Mouse (Mus musculus) hindbrain, postnatal 0 days (tissue): Measurements from ENCODE around the gene Zfp871. TPM values are rescaled to one million over a fixed set of nuclear protein-coding genes. Genes with fewer than 3 reads are reported as not detected.

Experiments used
- ATAC-seq: fragments of 200-750 bp; cut with Nextera tagmentation; 2 replicates; pipeline ENCODE4 v1.8.0; 2017; ENCODE audit warnings: mild to moderate bottlenecking, moderate TSS enrichment, moderate library complexity
- DNase-seq: peaks from one replicate; pipeline ENCODE4 v3.0.0-alpha.2; 2015; ENCODE audit warnings: low spot score
- H3K27ac ChIP-seq: fragments of 300-500 bp; sonication (generic); 2 replicates; pipeline ENCODE4 v1.5.1; 2014; ENCODE audit warnings: mild to moderate bottlenecking
- H3K27me3 ChIP-seq: fragments of 300-500 bp; sonication (generic); 2 replicates; pipeline ENCODE4 v1.6.1; 2014; ENCODE audit warnings: low read length, mixed read lengths; ENCODE audit not compliant: insufficient read depth
- H3K36me3 ChIP-seq: fragments of 300-500 bp; sonication (generic); 2 replicates; pipeline ENCODE4 v1.6.1; 2014; ENCODE audit warnings: low read length, mixed read lengths; ENCODE audit not compliant: insufficient read depth
- H3K4me1 ChIP-seq: fragments of 300-500 bp; sonication (generic); 2 replicates; pipeline ENCODE4 v1.6.1; 2014; ENCODE audit warnings: antibody characterized with exemption, low read length, mixed read lengths; ENCODE audit not compliant: insufficient read depth
- H3K4me2 ChIP-seq: fragments of 300-500 bp; sonication (generic); 2 replicates; pipeline ENCODE4 v1.6.1; 2014; ENCODE audit warnings: low read depth, mild to moderate bottlenecking, low read length, moderate library complexity, mixed read lengths
- H3K4me3 ChIP-seq: fragments of 300-500 bp; sonication (generic); 2 replicates; pipeline ENCODE4 v1.5.1; 2014; ENCODE audit warnings: low read length
- H3K9ac ChIP-seq: fragments of 300-500 bp; sonication (generic); replicated peaks from 2 replicates; pipeline ENCODE4 v1.6.1; 2014; ENCODE audit warnings: mild to moderate bottlenecking, low read length, moderate library complexity, mixed read lengths
- H3K9me3 ChIP-seq: fragments of 300-500 bp; sonication (generic); 2 replicates; pipeline ENCODE4 v1.6.1; 2016; ENCODE audit warnings: low read length, mixed read lengths
- CTCF ChIP-seq: IDR thresholded peaks from 2 replicates; pipeline ENCODE4 v1.5.1; 2016; ENCODE audit warnings: antibody characterized with exemption, control low read depth, low read depth
- WGBS: fragments of 180-500 bp; shearing (Covaris S2); extraction: QIAGEN DNeasy Blood & Tissue Kit; methylation state at CpG from one replicate; pipeline ENCODE4 v1.1.7; 2014; 5-methylcytosine and 5-hydroxymethylcytosine counted together
- polyA plus RNA-seq: library from polyadenylated mRNA; unstranded; fragments of >200 nt; fragmentation: Nextera tagmentation; extraction: Ambion mirVana; gene quantifications from 2 replicates; pipeline ENCODE4 v1.2.1, GENCODE M21; 2015
- total RNA-seq: library from RNA; depleted of rRNA; stranded (reverse); fragments of >200 nt; gene quantifications from 2 replicates; pipeline ENCODE4 v1.2.3, GENCODE M21; 2014

Zfp871 gene
- total and polyA plus RNA-seq, 2 experiments from 2014 or later = 29.2 to 44.4 TPM

GRCm38 (mm10) chr17:32777564-32777963 is 10.5 kb downstream of the Zfp871 start:
- DNase-seq (no peak), ATAC-seq (no peak)
- Histone ChIP-seq H3K4me1 (no peaks in the 10 kb centered on the region), H3K27me3 (no peaks in the 10 kb centered on the region), H3K27ac (no peak overlapping the region), H3K4me2 (no peak overlapping the region), H3K9ac (no peak overlapping the region), H3K9me3 (no peaks in the 10 kb centered on the region), H3K36me3 (peaks cover 37% of the 10 kb centered on the region), H3K4me3 (no peak overlapping the region)
- no peak for TF ChIP-seq CTCF
- 90% methylated on average over 3 of the region's 3 CpGs for WGBS

- ATAC-seq (no peak), DNase-seq (peak; percentile 3)
- TF ChIP-seq CTCF = peak; percentile 47
- Histone ChIP-seq H3K4me2 (no peak overlapping the region), H3K36me3 (peaks cover 37% of the 10 kb centered on the region), H3K4me1 (no peaks in the 10 kb centered on the region), H3K9me3 (no peaks in the 10 kb centered on the region), H3K27ac (no peak overlapping the region), H3K4me3 (no peak overlapping the region), H3K9ac (no peak overlapping the region), H3K27me3 (no peaks in the 10 kb centered on the region)
- WGBS = 88% methylated on average over 1 of the region's 1 CpGs
Observed at GRCm38 (mm10) chr17:32771213-32771612, 16.9 kb downstream of the Zfp871 start.

DNA sequence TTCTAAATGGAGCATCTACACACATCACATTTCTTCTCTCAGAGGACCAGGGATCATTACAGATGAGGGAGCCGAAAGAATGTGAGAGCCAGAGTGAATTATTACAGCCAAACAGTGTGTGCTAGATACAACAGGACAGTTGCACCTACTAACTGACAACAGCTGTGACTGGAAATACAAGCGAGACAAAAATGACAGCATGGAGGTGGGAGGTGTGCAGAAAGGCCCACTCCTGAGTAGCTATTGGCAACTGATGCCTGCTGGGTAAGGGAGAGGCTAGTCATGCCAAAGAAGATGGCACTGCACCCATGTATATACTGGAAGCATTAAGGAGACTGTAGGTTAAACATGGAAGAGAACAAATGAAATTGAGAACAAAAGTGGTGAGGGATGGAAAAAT is 21.7 kb downstream of the Zfp871 start:
- Histone ChIP-seq H3K36me3 (peaks cover 20% of the 10 kb centered on the region; the same call in 1 of the 2 replicates), H3K4me3 (no peak overlapping the region), H3K27ac (no peak overlapping the region), H3K4me1 (no peaks in the 10 kb centered on the region), H3K4me2 (no peak overlapping the region), H3K9me3 (0 out of 2 replicates have a peak, but pooled peaks cover 3% of the 10 kb centered on the region), H3K9ac (no peak overlapping the region), H3K27me3 (no peaks in the 10 kb centered on the region)
- DNase-seq (no peak), ATAC-seq (no peak)
- TF ChIP-seq CTCF = no peak
- 99% methylated on average over 2 of the region's 2 CpGs for WGBS

GRCm38 (mm10) chr17:32757331-32757730 is 30.8 kb downstream of the Zfp871 start:
- DNase-seq (no peak), ATAC-seq (no peak)
- H3K4me1 ChIP-seq = no peaks in the 10 kb centered on the region
- no peak overlapping the region for H3K27ac ChIP-seq
- no peak overlapping the region for H3K9ac ChIP-seq
- no peak overlapping the region for H3K4me3 ChIP-seq
- no peak overlapping the region for H3K4me2 ChIP-seq
- H3K27me3 ChIP-seq = no peaks in the 10 kb centered on the region
- 75% methylated on average over 5 of the region's 5 CpGs for WGBS
- no peaks in the 10 kb centered on the region for H3K36me3 ChIP-seq
- no peaks in the 10 kb centered on the region for H3K9me3 ChIP-seq
- no peak for TF ChIP-seq CTCF

GRCm38 (mm10) chr17:32753634-32754033 is 34.5 kb downstream of the Zfp871 start:
- DNase-seq (peak; percentile 57), ATAC-seq (peak; percentile 62; the same call in 1 of the 2 replicates)
- Histone ChIP-seq H3K36me3 (no peaks in the 10 kb centered on the region), H3K9me3 (no peaks in the 10 kb centered on the region), H3K4me2 (peak overlapping the region; percentile 24; the same call in 1 of the 2 replicates), H3K27ac (no peak overlapping the region), H3K4me3 (no peak overlapping the region), H3K9ac (no peak overlapping the region), H3K4me1 (no peaks in the 10 kb centered on the region), H3K27me3 (no peaks in the 10 kb centered on the region)
- peak; percentile 55 for TF ChIP-seq CTCF
- WGBS = 11% methylated on average over 12 of the region's 12 CpGs

- Histone ChIP-seq H3K27me3 (no peaks in the 10 kb centered on the region), H3K4me1 (no peaks in the 10 kb centered on the region), H3K27ac (no peak overlapping the region), H3K36me3 (no peaks in the 10 kb centered on the region), H3K9ac (no peak overlapping the region), H3K9me3 (no peaks in the 10 kb centered on the region), H3K4me2 (no peak overlapping the region), H3K4me3 (no peak overlapping the region)
- DNase-seq = no peak
- WGBS = 74% methylated on average over 6 of the region's 6 CpGs
- no peak for ATAC-seq
- no peak for TF ChIP-seq CTCF
Observed at GRCm38 (mm10) chr17:32752813-32753360, 35.2 kb downstream of the Zfp871 start.

- no peaks in the 10 kb centered on the region for H3K27me3 ChIP-seq
- no peaks in the 10 kb centered on the region for H3K9me3 ChIP-seq
- H3K27ac ChIP-seq = no peak overlapping the region
- DNase-seq (no peak), ATAC-seq (no peak)
- WGBS = 50% methylated on average over 5 of the region's 5 CpGs
- TF ChIP-seq CTCF = no peak
- H3K4me1 ChIP-seq = no peaks in the 10 kb centered on the region
- H3K9ac ChIP-seq = no peak overlapping the region
- no peak overlapping the region for H3K4me2 ChIP-seq
- H3K36me3 ChIP-seq = no peaks in the 10 kb centered on the region
- H3K4me3 ChIP-seq = no peak overlapping the region
Observed at GRCm38 (mm10) chr17:32750611-32751010, 37.5 kb downstream of the Zfp871 start.
